Mouse (Mus musculus) layer of hippocampus, adult 8-10 months (tissue): Measurements from ENCODE around the gene Ccl2. TPM values are rescaled to one million over a fixed set of nuclear protein-coding genes. Genes with fewer than 3 reads are reported as not detected.

Experiments
- DNase-seq, 2 experiments: peaks; one replicate each; pipeline ENCODE4 v3.0.0; 2022; ENCODE audit warnings: low spot score in 2 of 2
- total RNA-seq, 4 experiments: library from RNA; stranded (reverse); gene quantifications; 2 replicates each; pipeline ENCODE4 v1.2.4; 2022

The Ccl2 gene
- under 1 TPM in 1 of 4 experiments, not detected in 3; 0.56 TPM for total RNA-seq

- peak; percentile 41 to 50 for DNase-seq
These were observed at the start of gene Ccl2 for GRCm38 (mm10) chr11:82035356-82035755. Gene Ccl2 (plus strand): TSS chr11:82035571.

GRCm38 (mm10) chr11:81996172-81996841 is 39.1 kb upstream of the Ccl2 start:
- DNase-seq = peak; percentile 48 to 86

DNA sequence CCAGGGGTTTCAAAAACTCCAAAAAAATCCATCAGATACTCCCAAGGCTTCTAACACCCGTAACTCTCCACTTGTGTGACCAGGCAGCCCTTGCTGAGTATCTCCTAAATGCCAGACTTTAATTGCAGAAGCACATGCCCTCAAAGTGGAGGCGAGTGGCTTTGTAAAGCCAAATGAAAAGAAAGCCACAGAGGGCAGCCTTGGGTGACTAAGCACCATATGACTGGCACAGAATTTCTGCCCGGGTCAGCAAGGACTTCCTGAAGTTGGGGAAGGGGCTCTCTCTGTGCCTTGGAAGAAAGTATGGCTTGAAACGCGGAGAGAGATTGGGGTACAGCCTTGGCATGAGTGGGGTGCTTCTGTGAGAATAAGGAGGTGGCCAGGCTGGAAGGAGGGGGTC is 38.3 kb upstream of the Ccl2 start:
- DNase-seq = no peak

DNA sequence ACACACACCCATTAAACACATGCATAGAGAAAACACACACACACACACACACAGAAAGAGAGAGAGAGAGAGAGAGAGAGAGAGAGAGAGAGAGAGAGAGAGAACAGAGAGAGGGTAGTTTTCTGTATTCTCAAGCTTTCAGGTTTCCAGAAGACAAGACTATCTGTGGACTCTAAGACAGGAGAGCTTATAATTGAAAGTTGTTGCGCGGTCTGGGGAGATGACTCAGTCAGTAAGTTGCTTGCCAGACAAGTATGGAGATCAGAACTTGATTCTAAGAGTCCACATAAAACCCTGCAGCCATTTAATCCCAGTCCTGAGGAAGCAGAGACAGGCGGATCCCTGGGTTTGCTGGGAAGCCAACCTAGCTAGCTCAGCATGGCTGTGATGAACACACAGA is 36.7 kb upstream of the Ccl2 start:
- no peak for DNase-seq

DNA sequence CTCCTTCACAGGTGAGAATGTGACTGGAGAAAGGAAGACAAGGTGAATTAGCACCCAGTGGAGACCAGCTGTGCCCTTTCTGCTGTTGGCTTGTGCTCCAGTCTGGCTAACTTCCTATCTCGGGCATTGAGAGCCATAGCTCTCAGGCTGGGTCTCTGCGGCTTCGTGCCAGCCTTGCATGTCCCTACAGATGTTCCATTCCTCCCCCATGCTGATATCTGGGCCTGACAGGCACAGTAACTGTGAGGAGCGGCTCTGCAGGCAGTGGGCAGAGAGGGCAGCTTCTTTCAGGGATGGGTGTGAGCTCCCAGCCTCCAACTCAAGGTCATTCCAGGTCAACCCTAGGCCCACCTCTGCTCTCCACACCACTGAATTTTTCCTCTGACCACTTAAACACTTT is 35.9 kb upstream of the Ccl2 start:
- DNase-seq = no peak

GRCm38 (mm10) chr11:82000581-82000980 is 34.8 kb upstream of the Ccl2 start:
- no peak for DNase-seq

- DNase-seq = no peak
These were observed 30.6 kb upstream of the Ccl2 start for GRCm38 (mm10) chr11:82004810-82005209.

- no peak for DNase-seq
These were observed 28.5 kb upstream of the Ccl2 start for GRCm38 (mm10) chr11:82006796-82007423.

- no peak for DNase-seq
These were observed 25.3 kb upstream of the Ccl2 start for GRCm38 (mm10) chr11:82010115-82010514.

DNA sequence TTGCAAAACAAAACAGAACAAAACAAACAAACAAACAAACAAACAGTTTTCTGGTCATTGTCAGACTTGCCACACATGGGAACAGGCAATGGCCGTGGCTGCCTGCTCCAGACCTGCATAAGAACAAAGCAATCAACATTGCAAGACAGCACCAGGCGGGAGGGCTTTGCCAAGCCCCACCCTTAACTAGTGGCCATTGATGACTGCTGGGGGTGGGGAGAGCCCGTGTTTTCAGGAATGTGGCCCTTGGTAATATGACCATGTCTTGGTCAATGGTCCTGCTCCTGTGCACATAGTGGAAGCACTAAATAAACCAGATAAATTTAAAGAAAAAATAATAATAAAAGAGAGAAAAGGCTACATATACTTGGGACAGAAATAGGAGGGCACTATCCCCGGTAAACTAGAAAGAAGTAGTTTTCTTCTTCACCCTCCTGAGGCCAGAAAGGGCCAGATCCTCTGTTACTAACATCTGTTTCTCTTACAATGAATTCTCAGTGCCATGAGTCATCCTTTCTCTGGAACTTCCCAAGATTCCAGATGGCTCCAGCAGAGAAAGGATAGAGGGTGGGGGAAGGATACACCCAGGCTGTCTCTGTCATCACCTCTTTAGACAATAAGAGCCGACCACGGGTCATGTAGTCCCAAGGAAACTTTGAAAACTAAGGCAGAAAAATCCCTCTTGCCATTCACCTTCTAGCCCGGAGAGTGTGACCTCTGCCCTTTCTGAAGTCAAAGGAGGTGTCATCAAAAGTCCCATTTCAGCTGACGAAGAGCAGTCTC is 23.8 kb upstream of the Ccl2 start:
- DNase-seq = no peak

DNA sequence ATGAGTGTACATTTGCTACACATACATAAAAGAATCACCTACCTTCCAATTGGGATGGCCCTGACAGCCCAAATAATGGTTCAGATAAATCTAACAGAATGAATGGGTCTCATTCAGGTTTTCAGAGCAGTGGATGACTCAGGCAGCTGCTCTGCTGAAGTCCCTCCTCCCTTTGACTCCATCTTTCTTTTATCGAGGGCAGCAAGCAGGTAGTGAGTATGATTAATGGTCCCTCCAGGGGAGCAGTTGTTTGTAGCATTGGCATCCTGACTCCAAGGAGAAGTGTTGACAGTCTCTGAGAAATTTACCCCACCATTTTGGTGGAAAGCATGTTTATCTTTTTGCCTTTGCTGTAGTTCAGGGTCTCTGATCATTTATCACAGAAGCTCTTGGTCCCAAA is 21.6 kb upstream of the Ccl2 start:
- DNase-seq = no peak

GRCm38 (mm10) chr11:82015066-82015465 is 20.3 kb upstream of the Ccl2 start:
- no peak for DNase-seq

DNA sequence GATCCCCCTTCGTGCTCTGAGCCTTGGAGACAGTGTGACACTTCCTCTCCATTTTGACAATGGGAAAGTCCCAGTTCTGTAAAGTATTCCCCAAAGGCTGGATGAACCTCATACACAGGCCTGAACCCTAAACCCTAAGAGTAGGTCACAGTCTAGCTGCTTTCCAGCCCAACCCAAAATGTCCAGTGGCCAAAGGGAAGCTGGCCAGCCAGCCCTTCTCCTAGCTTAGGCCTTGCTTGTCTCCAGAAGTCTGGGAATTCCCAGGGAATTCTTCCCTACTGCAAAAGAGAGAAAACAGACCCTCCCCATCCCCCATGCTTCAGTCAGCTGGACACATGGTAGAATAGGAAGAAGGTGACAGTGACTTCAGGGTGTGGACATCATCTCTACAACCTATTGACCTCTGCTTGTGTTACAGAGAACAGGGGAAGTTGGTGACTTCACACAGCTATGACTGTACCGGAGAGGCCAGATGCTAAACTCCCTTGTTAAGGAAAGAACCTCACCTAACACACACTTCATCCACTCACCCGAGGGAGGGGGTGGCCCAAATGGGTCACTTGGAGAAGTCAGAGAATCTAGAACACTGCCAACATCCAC is 19.1 kb upstream of the Ccl2 start:
- DNase-seq = no peak

DNA sequence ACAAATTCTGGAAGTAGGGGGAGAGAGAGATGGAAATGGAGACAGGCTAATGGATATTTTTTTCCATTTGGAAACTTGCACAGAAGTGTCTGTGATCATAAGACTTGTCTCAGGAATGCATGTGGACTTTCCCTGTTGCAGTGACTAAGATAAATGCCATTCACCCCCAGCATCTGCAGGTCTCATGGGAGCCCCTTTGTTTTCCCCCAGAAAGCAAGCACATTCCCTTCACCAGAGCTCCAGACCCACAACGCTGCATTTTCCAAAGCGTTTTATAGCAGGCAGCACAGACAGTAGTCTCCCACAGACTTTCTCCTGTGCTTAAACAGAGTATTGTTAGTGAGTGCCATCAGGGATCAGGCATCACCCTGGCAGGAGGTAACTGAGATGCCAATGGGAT is 16.0 kb upstream of the Ccl2 start:
- DNase-seq = no peak

DNA sequence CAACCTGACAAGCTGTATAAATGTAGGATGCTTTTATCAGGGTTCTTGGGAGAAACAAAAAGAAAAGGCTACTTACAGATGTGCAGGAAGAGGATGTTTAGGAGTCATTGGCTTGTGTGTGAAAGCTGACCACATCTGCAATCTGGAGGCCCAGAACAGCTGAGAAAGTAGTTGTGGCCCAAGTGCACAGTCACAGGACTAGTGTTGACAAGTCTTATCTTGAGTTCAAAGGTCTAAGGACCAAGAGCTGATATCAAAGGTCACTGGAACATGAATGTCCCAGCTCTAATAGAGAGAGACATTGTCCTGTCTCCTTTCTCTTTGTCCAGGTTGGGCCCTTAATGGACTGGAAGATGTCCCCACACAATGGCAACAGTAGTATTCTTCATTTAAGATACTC is 15.6 kb upstream of the Ccl2 start:
- no peak for DNase-seq

- DNase-seq = no peak
These were observed 14.0 kb upstream of the Ccl2 start for GRCm38 (mm10) chr11:82021406-82021805.

GRCm38 (mm10) chr11:82022504-82023056 is 12.8 kb upstream of the Ccl2 start:
- DNase-seq = no peak

DNA sequence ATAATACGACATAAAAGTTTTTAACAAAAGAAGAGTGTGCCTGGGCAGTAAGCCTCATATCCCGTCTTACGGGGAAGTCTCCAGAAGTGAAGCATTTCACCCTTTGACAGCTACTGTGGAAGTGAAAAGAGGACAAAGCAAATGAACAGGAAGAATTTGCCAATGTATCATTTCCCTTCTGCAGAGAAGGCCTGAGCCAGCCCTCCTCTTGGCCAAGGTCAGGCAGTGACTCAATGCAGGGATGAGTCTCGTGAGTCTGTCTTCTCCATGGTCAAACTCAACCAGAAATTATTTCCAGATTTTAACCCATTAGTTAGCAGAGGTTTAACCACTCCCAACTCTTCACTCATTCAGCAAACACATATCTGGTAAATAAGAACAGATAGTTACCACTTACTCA is 11.6 kb upstream of the Ccl2 start:
- no peak for DNase-seq

GRCm38 (mm10) chr11:82030171-82030570 is 5.2 kb upstream of the Ccl2 start:
- DNase-seq = no peak

DNA sequence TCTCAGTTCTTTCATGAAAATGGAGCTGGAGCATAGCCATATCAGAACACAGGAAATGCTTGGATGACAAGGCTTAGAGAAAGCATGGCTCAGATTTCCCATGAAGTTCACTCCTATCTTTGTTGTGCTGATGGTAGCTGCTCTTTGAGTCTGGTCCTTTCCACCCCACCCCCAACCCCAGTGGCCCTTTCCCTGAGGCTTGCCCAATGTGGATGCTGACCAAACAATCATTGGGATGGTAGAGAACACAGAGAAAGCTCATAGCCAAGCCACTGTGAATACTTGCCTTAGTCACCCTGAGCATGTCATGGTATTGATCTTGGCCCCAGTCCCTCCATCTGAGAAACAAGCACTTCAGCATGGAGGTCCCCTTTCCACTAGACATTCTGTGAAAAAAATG is 3.2 kb upstream of the Ccl2 start:
- no peak for DNase-seq

- no peak for DNase-seq
These were observed 2.6 kb upstream of the Ccl2 start for GRCm38 (mm10) chr11:82032678-82033344.
